Mouse (Mus musculus) lung, adult 2 months (tissue): ENCODE data around the gene Slc35f2. TPM values are rescaled to one million over a fixed set of nuclear protein-coding genes. Genes with fewer than 3 reads are reported as not detected.

ENCODE experiments used
- DNase-seq: peaks from one replicate; pipeline ENCODE4 v3.0.0; 2022
- H3K4me1 ChIP-seq: fragments of 200-500 bp; 2 replicates; pipeline ENCODE4 v1.6.1; 2011; ENCODE audit warnings: low read length; ENCODE audit not compliant: control insufficient read depth, insufficient read depth
- H3K4me3 ChIP-seq: fragments of 200-500 bp; replicated peaks from 2 replicates; pipeline ENCODE3; 2011; ENCODE audit warnings: low read depth, mild to moderate bottlenecking, control low read depth, low read length; ENCODE audit errors: extremely low read depth
- CTCF ChIP-seq: fragments of 200-500 bp; IDR thresholded peaks from 2 replicates; pipeline ENCODE4 v1.5.1; 2011; ENCODE audit warnings: mild to moderate bottlenecking, low read length, control low read depth; ENCODE audit not compliant: insufficient read depth
- POLR2A ChIP-seq: fragments of 200-500 bp; IDR thresholded peaks from 2 replicates; pipeline ENCODE4 v1.6.1; 2011; ENCODE audit warnings: low read depth, mild to moderate bottlenecking, control low read depth, low read length, borderline replicate concordance; ENCODE audit errors: extremely low read depth
- WGBS: fragments of 180-500 bp; shearing (Covaris S2); methylation state at CpG from one replicate; pipeline ENCODE4 v1.1.7; 2018; 5-methylcytosine and 5-hydroxymethylcytosine counted together
- polyA plus RNA-seq: library from polyadenylated mRNA; depleted of rRNA; stranded (reverse); fragments of >200 nt; gene quantifications from 2 replicates; pipeline ENCODE4 v1.2.3, GENCODE M21; 2012

Gene Slc35f2
- polyA plus RNA-seq, 1 experiment, result 0.65 TPM

DNA sequence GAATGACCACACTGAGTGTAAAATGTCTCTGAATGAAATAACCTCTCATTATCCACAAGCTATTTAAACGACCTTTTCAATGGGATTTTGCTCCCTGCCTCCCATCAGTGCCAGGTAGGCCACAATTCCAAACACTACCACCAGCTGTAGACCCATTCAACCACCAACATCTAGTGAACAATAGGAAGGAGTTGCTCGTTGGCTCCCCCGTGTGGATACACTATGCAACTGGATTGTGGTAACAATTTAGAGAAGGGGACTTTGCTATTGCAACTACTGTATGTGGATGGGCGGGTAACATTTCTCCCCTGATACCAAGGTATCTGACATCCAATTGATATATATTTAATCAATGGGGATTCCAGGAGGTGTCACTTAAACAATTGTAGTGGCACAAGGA lies 47.4 kb downstream of the Slc35f2 start:
- no peak overlapping the region for H3K4me3 ChIP-seq
- TF ChIP-seq POLR2A (no peak), CTCF (peak; percentile 41)
- DNase-seq, result peak; percentile 59
- WGBS, result 28% methylated on average over 4 of the region's 4 CpGs
- no peaks in the 10 kb centered on the region for H3K4me1 ChIP-seq

DNA sequence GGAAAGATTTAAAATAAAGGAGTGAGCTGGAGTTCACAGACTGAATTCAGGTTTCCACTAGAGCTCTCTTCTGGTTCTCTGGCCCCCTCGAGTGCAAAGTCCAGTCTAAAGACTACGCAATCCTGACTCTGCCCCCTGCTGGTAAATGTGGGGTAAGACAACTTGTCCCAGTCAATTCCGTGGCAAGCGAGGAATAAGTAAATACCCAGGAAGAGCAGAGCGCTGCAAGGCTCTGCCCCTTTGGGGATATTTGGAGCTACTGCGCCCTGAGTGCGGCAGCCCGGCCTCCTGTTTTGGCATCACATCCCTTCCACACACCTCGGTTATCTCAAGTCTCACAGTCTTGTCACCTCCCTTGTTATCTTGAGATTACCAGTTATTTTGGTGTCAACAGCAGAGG lies 54.0 kb downstream of the Slc35f2 start:
- DNase-seq, result no peak
- TF ChIP-seq POLR2A (no peak), CTCF (peak; percentile 57)
- H3K4me3 ChIP-seq, result no peak overlapping the region
- H3K4me1 ChIP-seq, result peaks cover 2% of the 10 kb centered on the region; the same call in 1 of the 2 replicates
- WGBS, result 5% methylated on average over 9 of the region's 9 CpGs

DNA sequence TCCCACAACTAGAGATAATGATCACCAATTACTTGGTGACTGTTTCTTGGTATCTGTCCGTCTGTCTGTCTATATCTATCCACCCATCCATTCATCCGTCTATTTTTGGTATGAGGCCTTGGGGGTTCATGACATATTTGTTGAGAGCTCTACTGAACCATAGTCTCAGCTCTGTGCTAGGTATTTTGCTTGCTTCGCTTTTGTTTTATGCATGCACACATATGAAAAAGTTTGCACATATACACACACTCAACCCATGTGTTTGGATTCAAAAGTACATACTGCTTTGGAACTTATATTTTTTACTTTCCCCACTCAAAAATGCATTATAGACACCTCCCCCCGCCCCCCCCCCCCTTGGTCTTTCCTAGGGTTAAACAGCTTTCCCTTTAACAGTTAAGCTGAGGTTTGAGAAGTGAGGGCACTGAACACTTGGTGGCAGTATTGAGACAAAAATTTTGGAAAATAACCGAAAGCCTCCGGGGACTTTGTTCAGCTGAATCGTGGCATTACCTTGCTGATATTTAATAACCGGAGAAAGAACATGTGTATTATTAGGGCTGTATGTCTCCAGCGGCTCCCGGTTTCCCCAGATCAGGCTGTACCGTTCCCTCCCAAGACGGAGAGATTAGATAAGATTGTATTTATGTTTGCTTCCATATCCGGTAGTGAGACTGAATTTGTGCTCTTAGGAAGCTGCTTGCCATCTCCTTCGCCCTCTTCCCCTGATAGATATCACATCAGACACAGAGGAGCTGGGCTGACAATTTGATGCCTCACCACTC lies 57.9 kb downstream of the Slc35f2 start:
- TF ChIP-seq POLR2A (no peak), CTCF (no peak)
- peak; percentile 16 for DNase-seq
- H3K4me1 ChIP-seq, result peaks cover 2% of the 10 kb centered on the region; the same call in 1 of the 2 replicates
- peak overlapping the region; percentile 62 for H3K4me3 ChIP-seq
- WGBS, result 14% methylated on average over 14 of the region's 14 CpGs

DNA sequence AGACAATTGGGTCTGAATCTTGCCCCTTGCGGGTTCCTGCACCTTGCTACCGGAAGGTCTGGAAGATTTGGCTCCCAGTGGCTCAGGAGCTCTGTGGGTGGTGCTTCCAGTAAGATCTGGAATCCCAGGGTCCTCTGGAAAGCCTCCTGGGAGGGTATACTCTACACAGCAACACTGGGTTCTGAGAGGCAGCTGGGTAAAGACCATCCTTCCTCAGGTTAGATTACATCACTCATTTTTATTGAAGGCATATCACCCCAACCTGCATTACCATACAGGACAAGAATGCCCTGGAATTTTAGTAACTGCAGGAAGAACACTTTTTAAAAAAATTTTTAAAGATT lies 58.5 kb downstream of the Slc35f2 start:
- no peak overlapping the region for H3K4me3 ChIP-seq
- TF ChIP-seq POLR2A (no peak), CTCF (no peak)
- DNase-seq, result no peak
- 8% methylated on average over 2 of the region's 2 CpGs for WGBS
- H3K4me1 ChIP-seq, result peaks cover 2% of the 10 kb centered on the region; the same call in 1 of the 2 replicates

DNA sequence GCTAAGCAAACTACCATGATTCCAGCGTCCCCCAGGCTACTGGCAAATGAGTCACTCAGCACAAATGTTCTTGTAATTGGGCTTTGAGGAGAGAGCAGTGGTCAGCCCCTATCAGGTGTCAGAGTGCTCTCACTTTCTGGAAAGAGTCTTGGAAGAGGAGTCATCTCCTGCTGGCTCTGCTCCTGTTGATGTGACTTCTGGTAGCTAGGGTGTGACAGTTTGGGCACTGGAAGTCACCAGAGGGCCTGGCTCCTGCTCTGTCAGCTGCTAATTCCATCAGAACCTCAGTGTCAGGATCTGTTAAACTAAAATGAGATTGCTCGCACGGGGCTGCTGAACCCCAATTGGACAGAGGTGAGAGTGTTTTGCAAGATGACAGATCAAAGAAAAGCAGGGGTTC lies 63.7 kb downstream of the Slc35f2 start:
- WGBS, result 49% methylated on average over 3 of the region's 3 CpGs
- no peaks in the 10 kb centered on the region for H3K4me1 ChIP-seq
- TF ChIP-seq POLR2A, result no peak
- TF ChIP-seq CTCF, result no peak
- no peak overlapping the region for H3K4me3 ChIP-seq
- no peak for DNase-seq

DNA sequence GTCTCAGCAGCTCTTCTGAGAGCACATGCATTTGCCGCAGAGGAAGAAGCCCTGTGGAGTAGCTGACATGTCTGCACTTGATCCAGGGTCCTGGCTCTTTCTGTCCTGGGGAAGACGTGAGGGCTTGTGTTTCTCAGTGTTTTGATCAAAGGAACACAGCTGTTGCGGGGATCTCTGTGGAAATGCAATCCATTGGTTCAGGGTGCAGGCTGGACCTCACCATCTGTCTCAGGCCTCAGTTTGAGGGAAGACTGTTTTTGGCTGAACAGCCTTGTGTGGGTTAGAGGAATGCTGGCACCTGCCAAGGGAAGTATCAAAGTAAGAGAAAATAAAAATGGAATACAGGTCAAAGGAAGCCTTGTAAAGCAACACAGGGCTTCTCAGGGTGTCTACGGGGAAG lies 64.6 kb downstream of the Slc35f2 start:
- Histone ChIP-seq H3K4me3 (no peak overlapping the region), H3K4me1 (no peaks in the 10 kb centered on the region)
- TF ChIP-seq CTCF (no peak), POLR2A (no peak)
- 64% methylated on average over 4 of the region's 4 CpGs for WGBS
- DNase-seq, result no peak

DNA sequence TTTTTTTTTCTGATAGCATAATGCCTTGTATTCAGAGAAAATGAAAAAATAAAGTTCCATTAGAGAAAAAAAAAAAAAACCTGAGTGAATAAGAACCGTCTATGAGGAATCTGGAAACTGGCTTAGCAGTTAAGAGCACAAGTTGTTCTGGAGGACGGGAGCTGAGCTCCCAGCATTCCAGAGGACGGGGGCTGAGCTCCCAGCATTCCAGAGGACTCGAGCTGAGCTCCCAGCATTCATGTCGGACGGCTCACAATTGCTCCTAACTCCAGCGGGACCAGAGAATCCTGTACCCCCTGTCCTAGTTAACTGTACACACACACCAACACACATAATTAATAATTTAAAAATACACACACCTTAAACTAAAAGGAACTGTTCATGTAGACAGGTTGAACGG lies 67.5 kb downstream of the Slc35f2 start:
- TF ChIP-seq CTCF, result no peak
- TF ChIP-seq POLR2A, result no peak
- DNase-seq, result no peak
- H3K4me3 ChIP-seq, result no peak overlapping the region
- 62% methylated on average over 8 of the region's 8 CpGs for WGBS
- H3K4me1 ChIP-seq, result no peaks in the 10 kb centered on the region

DNA sequence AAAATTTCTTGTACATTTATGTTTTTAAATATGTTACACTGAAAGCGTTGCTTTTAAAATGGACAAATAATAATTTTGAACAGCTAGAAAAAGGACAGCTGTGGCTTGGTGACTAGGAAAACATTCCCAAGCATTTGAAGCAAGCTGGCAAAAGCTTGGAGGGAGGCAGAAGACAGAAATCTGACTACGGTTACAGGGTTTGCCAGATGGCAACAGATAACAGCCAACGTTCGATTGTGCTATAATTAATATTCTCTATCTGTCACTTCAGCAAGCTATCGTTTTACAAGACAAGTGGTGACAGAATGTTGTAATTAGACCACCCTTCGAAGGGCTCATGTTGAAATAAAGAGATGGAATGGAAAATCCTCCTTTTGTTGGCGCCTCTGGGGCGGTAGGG lies 77.2 kb downstream of the Slc35f2 start:
- WGBS, result 65% methylated on average over 8 of the region's 8 CpGs
- no peak overlapping the region for H3K4me3 ChIP-seq
- H3K4me1 ChIP-seq, result no peaks in the 10 kb centered on the region
- no peak for TF ChIP-seq POLR2A
- TF ChIP-seq CTCF, result no peak
- no peak for DNase-seq

DNA sequence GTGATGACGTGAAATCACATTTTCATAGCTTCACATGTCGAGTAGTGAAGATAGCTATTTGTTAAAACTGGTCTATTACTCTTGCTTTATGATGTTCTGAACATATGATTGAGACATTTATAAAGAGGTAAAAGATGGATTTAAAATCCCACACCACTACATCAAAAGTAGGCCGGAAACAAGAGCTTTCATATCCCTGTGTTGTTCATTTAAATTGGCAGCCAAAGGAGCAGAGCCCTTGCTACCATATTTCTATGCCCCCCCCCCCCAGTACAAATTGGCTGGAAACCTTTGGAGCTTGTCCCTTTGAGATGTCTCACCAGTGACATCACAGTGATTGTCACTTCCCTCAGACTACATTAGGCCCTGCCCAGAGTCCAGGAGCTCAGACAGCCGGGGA lies 78.5 kb downstream of the Slc35f2 start, which contains the start of gene Sln:
Sln (plus strand) TSS at position 301 of the 400 bp plus-strand sequence.
- TF ChIP-seq POLR2A (no peak), CTCF (no peak)
- Histone ChIP-seq H3K4me1 (no peaks in the 10 kb centered on the region), H3K4me3 (no peak within 1 kb of the TSS)
- no peak for DNase-seq
- 82% methylated on average over 4 of the region's 4 CpGs for WGBS

DNA sequence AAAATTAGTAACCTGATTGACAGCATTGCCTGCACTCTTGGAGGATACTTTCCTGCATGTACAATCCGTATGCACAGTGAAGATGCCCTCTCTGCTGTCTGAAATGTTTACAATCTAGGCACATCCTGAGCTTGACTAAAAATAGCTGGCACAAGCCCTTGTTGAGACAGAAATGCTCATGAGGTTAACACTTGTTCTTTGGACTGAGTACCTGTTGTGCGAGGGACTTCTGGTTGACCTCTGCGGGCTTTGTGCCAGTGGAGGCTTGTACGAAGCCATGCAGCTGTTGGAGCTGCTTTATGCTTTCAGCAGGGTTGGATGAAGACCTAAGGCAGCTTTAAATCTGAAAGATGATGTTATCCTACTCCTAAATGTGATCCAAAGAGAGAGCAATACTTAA lies 80.8 kb downstream of the Slc35f2 start:
- WGBS, result 65% methylated on average over 4 of the region's 4 CpGs
- DNase-seq, result no peak
- Histone ChIP-seq H3K4me3 (no peak overlapping the region), H3K4me1 (no peaks in the 10 kb centered on the region)
- no peak for TF ChIP-seq CTCF
- no peak for TF ChIP-seq POLR2A

DNA sequence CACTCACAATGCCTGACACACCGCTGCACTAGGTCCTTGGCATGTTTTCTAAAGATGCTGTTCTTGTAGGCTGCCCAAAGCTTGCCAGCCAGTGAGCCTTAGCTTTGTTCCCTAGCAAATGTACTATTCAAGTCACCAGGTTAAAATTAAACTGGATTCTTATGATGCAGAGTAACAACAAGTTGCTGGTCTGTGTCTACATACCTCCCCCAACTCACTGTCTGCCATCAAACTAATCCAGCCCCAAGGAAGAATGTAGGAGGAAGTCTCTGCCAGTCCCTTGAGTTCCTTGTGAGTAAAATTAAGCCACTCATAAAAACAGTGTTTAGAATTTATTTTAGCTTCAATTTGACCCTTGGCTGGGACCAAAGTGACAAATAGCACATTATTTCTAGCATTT lies 82.3 kb downstream of the Slc35f2 start:
- TF ChIP-seq POLR2A (no peak), CTCF (no peak)
- no peaks in the 10 kb centered on the region for H3K4me1 ChIP-seq
- no peak for DNase-seq
- no peak overlapping the region for H3K4me3 ChIP-seq
- 66% methylated on average over 1 of the region's 1 CpGs for WGBS

DNA sequence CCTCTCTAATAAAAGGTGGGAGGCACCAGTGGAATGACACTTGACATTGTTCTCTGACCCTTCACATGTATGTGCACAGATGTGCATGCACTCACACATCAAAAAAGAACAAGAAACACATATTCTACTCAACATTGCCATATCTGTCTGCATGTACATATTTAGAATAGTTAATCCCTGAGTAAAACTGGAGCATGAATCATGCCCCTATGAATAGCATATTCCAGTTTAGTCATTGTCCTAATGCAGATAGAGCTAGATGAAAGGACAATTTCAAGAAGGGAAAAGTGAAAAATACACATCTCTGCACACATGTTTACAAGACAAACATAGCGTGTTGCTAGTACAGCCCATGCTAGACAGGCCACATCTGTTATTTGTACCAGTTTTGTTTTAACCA lies 83.2 kb downstream of the Slc35f2 start:
- H3K4me3 ChIP-seq, result no peak overlapping the region
- DNase-seq, result no peak
- WGBS, result 79% methylated on average over 1 of the region's 1 CpGs
- H3K4me1 ChIP-seq, result no peaks in the 10 kb centered on the region
- TF ChIP-seq POLR2A, result no peak
- no peak for TF ChIP-seq CTCF
